Mouse (Mus musculus) embryo, embryonic 11 days (tissue): ENCODE data around the gene Adm.
"Not testable (repeated sequence)": the region's sequence is repeated elsewhere in the genome, so short reads cannot be mapped to it uniquely, and the experiment has no call there.

Experiments used
- DNase-seq: peaks from one replicate; pipeline ENCODE4 v3.0.0-alpha.2; 2015

Adm gene

DNA sequence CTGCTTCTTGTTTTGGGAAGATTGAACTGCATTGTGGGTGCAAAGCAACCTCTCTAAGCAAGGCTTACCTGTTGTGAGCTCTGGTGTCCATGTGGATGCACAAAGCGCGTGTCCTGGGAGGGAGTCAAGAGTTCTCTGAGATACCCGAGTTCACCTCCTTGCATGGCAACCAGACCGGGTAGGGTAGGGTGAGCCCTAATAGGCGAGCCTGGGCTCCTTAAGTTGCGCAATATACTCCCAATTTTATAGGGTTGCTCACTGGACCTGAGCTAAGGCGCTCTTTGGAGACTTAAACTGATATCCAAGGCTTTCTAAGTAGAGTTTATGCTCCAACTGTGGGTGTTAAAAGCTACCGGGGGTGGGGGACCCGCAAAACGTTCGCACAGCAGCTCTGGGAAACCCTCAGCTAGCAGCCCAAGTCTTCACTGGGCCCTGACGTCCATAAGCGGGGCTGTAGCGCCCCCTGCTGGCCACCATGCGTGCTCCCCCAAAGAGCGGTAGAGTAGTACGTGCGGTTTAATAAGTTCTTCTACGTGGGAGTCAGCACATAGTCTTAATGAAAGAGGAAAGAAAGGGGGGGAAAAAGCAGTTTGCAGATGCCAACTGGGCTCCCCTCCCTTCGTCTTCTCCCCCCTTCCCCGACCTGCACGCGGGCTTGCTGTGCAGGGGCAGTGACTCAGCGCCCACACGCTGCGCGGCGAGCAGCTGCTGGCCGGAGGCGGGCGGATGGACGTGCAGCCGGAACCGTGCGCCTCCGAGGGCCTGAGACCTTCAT, 2.6 kb downstream of the Adm start:
- peak; percentile 93 for DNase-seq

DNA sequence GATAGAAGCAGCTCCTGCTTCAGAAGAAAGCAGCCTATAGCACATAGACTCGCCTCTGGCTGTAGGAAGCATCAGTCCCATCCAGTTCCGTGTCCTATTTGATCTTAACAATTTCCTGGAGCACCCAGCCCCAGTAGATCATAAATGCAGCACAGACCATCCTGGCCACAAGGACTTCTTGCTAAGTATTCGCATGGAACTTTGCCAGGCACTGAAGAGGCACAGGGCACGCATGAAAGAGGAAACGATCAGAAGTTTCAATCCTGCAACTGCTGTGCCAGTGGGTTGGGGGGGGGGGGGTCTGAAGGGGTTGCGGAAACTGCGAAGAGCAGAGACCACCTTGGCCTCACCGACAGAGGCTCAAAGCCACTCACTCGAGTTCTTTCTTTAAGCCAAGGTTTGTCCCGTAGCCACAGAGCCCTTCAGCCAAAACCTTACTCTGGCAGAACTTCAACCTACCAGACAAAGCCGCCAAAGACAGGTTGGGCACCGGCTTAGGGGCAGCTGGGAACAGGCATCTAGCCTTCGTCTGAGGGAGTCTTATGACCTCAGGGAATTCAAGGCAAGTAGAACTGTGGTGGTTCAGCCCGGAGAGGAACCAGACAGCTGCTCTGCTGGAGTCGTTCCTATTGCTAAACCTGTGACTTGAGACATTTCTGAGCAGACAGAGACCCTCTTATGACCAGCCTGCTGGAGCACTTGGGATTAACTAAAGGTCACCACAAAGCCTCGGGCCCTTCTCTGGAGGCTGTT, 3.9 kb downstream of the Adm start:
- DNase-seq = no peak

DNA sequence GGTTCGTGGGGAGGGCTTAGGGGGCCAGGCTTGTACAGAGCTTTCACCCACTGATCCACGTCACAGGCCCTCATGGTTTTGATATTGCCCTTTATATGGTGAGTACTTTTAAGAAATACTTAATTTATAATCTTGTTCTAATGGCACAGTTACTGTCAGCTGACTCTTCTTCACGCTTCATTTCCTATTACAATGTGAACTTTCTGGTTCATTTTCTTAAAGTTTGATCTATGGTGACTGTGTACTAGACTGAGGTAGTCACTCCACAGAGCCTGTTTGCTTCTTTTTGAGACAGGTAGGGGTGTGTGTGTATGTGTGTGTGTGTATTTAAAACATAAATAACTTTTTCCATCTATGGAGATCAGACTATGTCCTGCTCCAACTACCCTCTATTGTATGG, 8.5 kb downstream of the Adm start:
- no peak for DNase-seq

DNA sequence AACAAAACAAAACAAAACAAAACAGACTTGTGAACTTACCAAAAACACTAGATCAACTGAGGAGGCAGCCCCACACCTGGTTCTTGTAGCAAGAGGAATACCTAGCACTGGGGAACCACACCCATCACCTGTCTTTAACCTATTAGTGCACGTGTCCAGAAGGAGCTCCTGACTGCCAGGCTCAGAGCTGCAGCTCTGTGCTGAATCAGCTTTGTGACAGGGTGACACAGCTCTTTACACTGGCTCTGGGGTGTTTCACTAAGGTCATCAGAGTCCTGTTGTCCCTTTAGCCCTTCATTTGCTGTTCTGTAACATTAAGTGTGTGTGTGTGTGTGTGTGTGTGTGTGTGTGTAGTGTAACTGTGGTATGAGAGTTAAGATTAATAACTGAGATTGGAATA, 9.1 kb downstream of the Adm start:
- DNase-seq = no peak

DNA sequence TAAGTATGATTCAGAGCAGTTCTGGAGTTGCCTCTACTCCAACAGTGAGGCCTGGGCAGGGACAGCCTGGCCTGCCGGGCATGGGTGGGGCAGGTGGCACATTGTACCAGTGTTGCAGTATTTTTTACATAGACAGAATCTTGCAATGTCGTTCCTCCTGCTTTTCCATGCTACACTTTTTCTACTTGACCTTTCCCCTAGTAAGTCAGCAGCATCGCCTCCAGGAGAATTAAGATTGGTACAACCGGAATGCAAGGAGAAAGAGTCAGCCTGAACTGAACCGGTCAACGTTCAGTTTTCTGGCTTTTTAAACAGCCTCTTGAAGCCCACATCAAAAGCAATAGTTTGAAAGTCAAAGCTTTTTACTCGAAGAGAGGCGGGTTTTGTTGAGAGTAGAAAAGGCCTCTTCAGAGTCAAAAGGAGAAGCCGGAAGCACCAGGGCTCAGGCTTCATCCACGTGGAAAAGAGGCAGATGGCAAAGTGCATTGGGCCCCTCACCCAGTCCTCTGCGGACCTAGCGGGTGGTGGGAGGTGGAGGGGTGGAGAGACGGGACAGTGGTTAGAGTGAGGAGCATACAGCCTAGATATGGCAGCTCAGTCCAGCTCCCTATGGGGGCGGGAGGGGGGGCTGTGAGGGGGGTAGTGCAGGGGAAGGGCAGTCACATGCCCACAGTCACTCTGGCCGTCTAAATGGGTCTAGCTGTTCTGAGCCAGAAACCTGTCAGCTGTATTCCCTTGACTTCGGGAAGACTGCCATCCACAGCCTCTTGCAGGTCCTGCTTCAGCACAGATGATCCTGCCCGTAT, 11.0 kb downstream of the Adm start:
- DNase-seq = peak; percentile 43

DNA sequence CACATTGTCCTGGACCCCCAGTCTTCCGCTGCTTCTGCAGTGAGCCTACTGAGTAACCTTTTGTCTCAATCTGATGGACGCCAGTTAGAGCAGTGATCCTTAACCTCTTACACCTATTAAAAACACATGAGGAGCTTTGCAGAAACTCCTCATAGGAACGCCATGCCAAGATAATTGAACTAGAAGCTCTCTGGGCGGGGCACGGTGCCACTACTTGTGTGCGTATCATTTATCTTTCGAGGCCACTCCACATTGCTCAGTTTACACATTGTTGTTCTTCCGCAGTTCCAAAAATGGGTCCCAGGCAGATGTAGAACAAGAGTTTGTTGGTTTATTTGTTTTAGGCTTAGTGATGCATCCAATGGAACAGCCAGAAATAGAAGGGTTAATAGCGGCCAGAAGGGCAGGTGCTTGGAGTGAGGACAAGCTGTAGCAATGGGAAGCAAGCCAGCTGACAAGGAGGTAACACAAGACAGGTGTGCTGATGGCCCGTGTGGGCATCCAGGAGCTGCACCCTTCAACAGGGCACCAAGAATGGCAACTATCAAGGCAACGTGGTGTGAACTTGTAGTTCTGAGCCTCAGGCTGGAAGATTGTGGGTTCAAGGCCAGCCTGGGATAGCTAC, 11.9 kb downstream of the Adm start:
- DNase-seq = no peak

DNA sequence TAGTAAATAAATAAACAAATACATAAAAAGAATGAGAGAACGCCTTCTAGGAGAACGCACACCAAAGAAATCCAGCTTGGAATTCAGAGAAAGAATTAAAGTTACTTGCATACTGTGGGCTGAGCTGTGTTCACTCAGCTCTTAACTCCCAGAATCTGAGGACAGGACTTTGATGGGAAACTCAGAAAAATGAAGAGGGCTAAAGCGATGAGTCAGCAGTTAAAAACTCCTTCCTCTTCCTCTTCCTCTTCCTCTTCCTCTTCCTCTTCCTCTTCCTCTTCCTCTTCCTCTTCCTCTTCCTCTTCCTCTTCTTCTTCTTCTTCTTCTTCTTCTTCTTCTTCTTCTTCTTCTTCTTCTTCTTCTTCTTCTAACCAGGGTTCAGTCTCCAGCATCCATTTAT, 12.5 kb downstream of the Adm start:
- DNase-seq = not testable (repeated sequence)

DNA sequence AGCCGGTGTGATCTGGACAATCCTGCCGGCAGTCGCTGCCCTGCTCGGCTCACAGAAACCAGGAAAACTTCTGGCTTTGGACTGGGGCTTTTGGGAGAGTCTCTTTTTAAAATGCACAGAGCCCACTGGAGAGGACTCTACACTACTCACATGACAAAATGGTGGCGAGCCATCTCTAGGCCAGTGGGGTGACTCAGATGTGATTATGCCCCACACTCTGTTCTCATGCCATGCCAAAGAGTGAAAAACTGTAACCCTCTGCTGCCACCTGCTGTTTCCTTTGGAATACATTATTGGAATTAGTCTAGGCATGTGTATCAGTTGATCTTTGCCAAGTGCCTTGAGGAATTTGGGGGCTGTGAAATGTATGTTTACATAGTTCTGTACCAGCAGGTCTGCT, 17.9 kb downstream of the Adm start:
- peak; percentile 84 for DNase-seq

DNA sequence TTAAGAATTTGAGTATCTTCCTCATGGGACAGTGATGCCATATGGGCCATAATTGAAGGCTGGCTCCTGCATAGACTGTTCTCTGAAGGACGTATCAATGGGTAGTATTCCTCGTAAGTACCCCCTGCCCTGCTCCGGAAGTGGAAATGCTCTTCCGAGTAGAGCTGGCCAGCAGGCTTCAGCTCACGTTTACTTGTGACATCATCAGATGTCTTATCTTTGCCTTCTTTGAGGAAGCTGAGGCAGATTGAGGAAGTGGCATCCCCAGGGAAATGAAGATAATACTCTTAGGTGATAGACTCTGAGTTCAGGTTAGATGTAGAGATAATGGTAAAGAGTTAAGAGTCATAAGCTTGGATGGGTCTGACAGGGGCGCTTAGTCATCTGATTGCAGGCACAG, 18.4 kb downstream of the Adm start:
- DNase-seq = no peak

DNA sequence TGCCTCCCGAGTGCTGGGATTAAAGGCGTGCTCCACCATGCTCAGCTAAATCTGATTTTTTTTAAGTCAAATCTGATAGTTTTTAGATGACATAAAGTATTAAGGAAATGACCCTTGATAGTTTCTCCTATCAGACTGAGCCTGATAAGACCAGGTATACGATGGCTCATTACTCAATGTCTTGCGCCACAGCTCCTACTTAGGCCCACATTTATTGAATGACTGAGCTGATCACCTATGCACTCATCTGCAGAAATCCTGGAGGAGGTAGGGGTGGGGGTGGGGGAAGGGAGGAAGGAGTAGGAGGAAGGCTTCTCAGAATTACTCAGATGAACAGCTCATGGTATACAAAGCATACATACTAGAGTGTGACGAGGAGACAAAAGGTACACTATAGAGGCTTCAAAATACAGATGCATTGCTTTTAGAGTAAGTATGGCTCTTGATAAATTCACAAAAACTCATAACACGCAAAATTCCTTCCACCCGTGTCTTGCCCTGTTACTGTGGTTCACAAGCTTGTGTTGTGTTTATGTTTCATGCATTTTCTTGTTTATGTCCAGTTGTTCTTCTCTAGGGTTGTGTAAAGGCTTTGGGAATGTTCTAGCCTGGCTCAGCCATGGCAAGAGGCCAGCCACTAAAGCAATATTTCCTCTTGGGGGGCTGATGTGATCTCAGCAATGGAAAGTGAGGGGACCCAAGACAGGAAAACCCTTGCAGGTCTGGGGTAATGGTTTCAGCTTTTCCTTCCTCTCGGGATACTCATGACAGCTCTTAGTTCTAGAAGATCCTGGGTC, 19.3 kb downstream of the Adm start:
- DNase-seq = no peak

DNA sequence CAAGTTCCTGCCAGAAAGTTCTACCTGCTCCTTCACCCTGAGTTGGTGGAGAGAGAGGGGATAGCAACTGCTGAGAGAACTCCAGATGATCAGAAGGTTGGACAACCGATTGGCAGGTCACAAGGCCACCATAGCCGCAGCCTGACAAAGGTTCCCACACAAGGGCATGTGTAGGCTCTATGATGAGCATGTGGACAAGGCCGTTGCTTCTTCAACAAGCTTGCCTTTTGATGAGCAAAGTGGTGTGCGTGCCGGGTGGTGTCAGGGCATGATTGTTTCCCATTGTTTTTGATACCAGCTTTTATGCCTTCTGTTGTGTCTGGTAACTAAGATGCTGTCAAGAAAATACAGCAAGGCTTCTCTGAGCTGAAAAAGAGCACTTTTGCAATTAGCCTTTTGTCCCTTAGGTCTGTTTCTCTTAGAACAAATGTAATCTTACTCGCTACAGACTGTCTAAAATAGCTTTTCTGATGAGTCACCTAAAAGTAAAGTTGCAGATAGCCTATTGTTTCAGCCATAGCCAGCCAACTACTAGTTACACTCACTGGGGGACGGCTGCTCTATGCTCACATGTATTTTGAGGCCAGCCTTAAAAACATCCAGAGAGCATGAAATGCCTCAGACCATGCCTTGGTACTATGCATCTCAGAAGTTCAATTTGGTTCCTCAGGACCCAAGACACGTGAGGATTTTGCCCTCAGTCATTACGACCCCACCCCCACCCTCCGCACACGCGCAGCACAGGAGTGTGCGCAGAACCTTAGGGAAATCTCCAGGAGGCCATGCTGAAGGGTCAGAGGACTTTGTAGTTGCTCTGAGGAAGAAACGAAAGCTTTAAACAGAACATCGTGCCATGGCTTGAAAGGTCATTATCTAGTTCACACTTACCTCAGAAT, 20.3 kb downstream of the Adm start:
- DNase-seq = no peak

DNA sequence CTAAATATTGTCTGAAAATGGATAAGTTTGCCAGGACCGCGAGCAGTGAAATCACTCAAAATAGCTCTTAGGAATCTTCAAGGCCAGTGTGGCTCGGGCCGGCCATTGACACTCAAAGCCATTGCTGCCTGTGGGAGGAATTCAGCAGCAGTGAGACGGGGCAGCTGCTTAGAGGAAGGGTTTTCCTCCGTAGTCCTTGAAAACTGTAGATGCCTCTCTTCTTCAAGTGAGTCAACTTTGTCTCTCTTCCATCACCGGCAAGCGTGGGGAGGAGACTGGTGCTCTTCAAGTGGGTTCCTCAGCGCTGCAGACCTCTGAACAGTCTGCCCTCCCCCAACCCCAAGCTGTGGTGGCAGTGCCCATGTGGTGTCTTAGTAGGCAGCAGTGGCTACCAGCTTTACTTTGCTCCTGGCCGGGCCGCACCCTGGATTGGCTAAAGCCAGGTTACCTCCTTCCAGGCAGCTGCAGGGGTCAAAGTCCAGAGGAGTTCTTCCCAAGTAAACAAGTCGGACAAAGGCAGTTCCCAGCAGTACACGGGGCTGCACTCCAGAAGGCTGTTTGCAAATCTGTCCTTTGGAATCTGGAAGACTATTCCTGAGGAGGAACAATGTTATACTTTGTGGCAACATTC, 21.1 kb downstream of the Adm start:
- no peak for DNase-seq

DNA sequence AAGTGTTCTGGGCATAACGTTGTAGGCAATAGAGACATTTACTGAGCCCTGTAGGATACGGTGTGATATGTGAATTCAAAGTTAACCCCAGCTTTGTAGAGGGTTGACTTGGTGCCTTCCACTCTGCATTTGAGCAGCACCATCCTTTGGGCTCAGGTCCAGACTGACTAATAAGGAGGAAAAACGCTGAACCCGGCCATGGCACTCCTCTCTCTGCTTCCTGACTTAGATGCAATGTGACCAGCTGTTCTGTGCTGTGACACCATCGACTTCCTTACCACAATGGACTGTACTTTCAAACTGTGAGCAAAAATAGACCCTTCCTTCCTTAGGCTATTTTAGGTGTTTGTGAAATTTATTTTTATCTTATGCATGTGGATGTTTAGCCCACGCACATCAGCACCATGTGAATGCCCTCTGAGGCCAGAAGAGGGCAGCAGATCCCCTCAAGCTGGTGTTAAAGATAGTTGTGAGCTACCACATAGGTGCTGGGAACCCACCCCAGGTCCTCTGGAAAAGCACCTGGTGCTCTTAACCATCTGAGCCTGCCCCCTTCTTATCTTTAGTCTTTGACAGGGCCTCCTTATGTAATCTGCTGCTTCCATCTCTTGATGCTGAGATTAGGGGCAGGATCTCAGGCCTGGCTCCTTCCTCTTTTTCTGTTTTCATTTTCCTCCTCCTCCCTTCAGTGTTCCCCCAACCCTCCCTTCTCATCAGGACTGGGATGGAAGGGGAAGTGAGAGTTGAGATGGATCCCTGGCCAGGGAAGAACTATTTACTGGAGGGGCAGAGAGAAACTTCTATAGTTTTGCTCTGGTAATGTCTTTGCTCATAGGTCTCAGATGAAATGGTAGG, 21.9 kb downstream of the Adm start:
- DNase-seq = no peak

DNA sequence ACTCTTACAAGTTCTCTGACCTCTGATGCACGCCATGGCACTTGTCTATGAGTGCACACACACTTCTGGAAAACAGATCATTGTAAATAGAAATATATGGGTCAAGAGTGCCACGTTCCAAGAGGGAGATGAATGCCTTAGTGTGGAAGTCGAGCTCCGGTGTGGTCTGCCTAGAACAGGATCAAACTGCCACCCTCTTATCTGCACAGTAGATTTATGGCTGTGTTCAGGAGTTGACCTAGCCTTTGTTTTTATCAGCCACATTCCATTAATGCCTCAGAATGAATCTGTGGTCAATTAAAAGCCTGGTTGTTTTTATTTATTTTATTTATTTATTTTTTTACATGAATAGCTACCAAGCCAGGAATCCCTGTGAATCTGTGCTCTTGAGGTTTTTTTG, 23.0 kb downstream of the Adm start:
- no peak for DNase-seq

DNA sequence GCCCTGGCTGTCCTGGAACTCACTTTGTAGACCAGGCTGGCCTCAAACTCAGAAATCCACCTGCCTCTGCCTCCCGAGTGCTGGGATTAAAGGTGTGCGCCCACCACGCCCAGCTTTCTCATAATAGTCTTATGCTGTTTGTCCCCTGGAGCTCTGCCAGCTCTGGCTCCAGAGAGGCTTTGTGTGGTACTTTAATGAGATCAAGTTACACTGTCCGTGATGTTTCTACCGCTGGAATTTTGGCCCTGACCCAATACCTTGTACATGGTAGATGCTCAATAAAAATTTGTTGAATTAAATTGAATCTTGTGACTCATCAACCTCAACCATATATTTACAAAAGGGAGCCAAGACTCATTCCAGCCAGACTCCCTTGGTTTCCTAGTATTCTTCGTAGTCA, 23.6 kb downstream of the Adm start:
- DNase-seq = no peak

DNA sequence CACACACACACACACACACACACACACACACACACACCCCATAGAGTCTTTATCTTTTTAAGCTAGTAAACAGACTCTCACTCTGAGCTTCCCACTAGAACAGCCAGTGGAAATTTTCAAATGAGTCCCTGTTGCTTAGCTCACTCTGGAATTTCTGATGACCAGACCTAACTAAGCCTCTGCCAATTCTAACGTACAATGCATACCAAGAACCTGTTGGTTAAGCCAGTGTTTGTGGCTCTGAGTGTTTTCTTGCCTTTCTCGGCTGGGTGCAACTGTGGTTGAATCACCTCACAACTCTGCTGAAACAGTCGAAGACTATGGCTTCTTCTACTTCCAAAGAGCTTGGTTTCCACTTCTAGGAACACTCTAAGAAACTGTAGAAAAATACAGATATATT, 27.8 kb downstream of the Adm start:
- DNase-seq = no peak

DNA sequence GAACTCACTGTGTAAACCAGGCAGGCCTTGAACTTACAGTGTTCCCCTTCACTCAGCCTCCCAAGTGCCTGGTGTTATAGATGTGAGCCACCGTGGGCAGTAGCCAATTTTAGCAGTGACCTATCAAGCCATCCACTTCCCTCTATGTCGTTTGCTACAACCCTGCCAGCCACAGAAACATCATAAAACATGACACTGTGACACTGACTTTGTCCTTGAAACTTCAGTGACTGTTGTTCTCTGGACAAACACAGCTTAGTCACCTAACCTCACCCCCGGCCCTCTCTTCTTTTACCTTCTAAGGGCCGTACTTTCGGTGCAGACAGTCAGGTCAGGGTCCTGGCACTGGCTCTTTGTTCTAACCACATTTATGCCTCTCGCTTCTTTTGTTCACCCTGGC, 28.5 kb downstream of the Adm start:
- no peak for DNase-seq

DNA sequence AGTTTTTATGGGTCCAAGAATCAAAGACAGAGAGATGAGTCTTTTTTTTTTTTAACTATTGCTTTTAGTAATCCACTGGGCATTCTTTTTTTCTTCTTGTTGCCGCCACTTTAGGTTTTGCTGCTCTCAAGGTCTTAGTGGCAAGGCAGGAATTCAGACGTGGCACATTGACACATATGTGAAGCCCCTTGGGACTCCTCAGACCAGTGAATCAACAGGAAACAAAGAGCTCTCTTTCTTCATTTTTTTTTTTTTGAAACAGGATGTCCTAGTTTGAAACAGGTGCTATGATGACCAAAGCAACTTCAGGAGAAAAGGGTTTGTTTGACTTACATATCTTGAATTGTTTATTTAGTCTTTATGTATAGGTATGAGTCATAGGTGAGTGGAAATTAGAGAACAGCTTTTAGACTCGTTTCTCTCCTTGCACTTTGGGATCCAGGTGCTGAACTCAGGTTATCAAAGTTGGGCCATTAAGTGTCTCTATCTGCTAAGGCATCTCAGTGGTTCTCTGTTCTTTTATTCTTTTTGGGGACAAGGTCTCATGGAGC, 31.0 kb downstream of the Adm start:
- DNase-seq = no peak

DNA sequence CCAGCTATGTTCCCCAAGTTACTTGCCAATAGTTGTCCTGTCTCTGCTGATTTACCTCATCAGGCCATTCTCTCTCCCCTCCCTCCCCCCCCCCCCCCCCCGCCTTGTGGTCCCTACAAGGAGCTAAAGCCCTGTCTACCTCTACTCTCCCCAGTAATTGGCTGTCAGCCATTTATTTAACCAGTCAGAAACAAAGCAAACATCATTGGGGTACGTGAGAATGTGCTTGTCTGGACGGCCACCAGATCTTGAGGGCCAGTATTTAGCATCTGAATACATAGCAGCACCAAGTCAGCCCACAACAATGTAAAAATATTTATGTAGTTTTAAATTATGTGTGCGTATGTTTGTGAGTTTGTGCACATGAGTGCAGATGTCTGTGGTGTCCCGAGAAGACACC, 39.1 kb downstream of the Adm start:
- DNase-seq = no peak

DNA sequence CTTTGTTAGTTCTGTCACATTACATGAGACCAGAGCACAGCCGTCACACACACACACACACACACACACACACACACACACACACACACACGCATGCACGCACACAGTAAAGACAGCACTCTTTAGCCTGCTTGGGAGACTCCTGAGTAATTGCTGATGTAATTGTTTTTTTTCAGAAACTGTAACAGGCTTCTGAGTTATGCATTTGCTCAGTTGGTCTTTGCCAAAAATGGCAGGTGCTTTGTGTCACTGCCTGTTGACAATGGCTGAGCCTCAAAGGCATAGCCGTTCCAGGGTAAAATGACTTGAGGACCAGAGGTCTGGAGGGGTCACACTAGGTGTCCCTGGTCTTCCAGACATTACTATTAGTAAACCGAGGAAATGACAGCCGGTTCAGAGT, 40.8 kb downstream of the Adm start:
- no peak for DNase-seq
